Comparison of ENCODE assay signal across 15 mouse cellular contexts in the genomic region with DNA sequence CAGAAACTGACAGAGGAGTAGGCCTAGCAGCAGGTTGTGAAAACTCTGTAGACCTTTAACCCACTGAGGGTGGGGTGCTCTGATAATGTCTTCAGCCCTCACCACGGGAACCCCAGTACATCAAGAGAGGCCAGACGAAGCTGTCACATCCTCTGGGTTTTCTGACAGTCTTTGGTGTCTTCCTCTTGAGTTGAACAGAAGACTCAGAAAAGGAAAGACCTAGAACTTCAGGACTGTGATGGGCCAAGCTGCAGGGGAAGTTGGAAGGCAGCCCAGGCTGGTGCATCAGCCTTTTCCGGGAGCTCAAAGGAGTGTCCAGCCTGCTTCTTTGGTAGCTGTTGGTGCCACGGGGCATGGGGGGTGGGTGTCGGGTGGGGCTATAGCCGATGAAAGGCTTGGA. TPM values are rescaled to one million over a fixed set of nuclear protein-coding genes. Genes with fewer than 3 reads are reported as not detected.
A peak's percentile ranks its signal among the peaks of the same experiment; 100 is the strongest.
DNase-seq lines count a peak whose midpoint lies in the region; TF ChIP-seq lines count a peak whose summit lies in the region.
"Had no signal": no experiment of that assay in that cellular context is flagged by ENCODE, and none has a peak within 500 bp of the region (broad histone marks: within the 10 kb centered on the region; RNA-seq: fewer than 3 reads in every experiment).

No protein-coding gene starts in this region.

- peaks cover 18% of the 10 kb centered on the region; the same call in 1 of the 2 replicates for H3K4me1 ChIP-seq in spleen, adult 2 months (ENCODE audit: control insufficient read depth, insufficient read depth, insufficient read length)
- H3K4me1 ChIP-seq: hindbrain, embryonic 15.5 days had no signal

- H3K27ac ChIP-seq in spleen, adult 2 months (ENCODE audit: insufficient read depth, low read length): peak overlapping the region; percentile 5; the same call in 1 of the 2 replicates
- no peak overlapping the region for H3K27ac ChIP-seq in layer of hippocampus, adult 2 months
- H3K27ac ChIP-seq: heart, embryonic 15.5 days; hindbrain, embryonic 15.5 days; kidney, embryonic 15.5 days; limb, embryonic 12.5 days had no signal

- TF ChIP-seq CTCF in spleen, adult 2 months (IDR thresholded peaks at IDR 0.05; ENCODE audit: extremely low read depth, insufficient read depth, insufficient read length, insufficient replicate concordance): no peak
- no peak for TF ChIP-seq CTCF in layer of hippocampus, adult 2 months (conservative IDR thresholded peaks at IDR 0.05)

- no peak for TF ChIP-seq POLR2A in spleen, adult 2 months (IDR thresholded peaks at IDR 0.05; ENCODE audit: low read depth, low read length)

- DNase-seq in adrenal gland, postnatal 14 days: peak; percentile 57
- DNase-seq in adrenal gland, postnatal 4 days (ENCODE audit: low spot score in 2 of 2): no peak
- DNase-seq in spleen, adult 2 months (ENCODE audit: low read depth in 1 of 2, low spot score in 2 of 2): no peak
- DNase-seq in spleen, adult 12 weeks (ENCODE audit: low spot score): no peak
- DNase-seq in cerebellum, postnatal 25 days: peak; percentile 76 to 78
- DNase-seq in natural killer cell, adult 2 months (ENCODE audit: low spot score in 2 of 2): peak; percentile 50 to 61
- DNase-seq in urinary bladder, postnatal 36 days (ENCODE audit: low spot score in 2 of 2): no peak
- no peak for DNase-seq in layer of hippocampus, adult 2 months (ENCODE audit: low spot score in 2 of 2)
- DNase-seq: liver, postnatal 0 days had no signal

- H3K36me3 ChIP-seq in spleen, adult 2 months (ENCODE audit: control insufficient read depth, insufficient read depth, low read length): peaks cover 22% of the 10 kb centered on the region
- H3K36me3 ChIP-seq: hindbrain, embryonic 15.5 days had no signal

- H3K4me3 ChIP-seq in spleen, adult 2 months (ENCODE audit: extremely low read depth, insufficient read depth, insufficient read length): no peak overlapping the region
- no peak overlapping the region for H3K4me3 ChIP-seq in layer of hippocampus, adult 2 months
- H3K4me3 ChIP-seq: erythroblast, embryonic 14.5 days; heart, embryonic 15.5 days; hindbrain, embryonic 15.5 days; kidney, embryonic 15.5 days; limb, embryonic 12.5 days had no signal

- no peaks in the 10 kb centered on the region for H3K27me3 ChIP-seq in spleen, adult 2 months (ENCODE audit: control insufficient read depth, insufficient read depth, low read length)
- H3K27me3 ChIP-seq: heart, embryonic 15.5 days; Patski had no signal

- 40% methylated on average over 6 of the region's 6 CpGs for WGBS in spleen, adult 2 months

RNA-seq across cellular contexts. Expression of a gene that starts 6.5 kb away (rescaled TPM):
- 8.5 and 11.8 TPM in 2 replicates for total RNA-seq in adrenal gland, postnatal 14 days (2021)
- total RNA-seq in adrenal gland, postnatal 4 days (2021): 1 to 10 TPM; 6.0 to 7.9 TPM
- polyA plus RNA-seq in spleen, adult 2 months (2012; rRNA removed): 10.9 and 19.4 TPM in 2 replicates
- total RNA-seq in layer of hippocampus, adult 2 months (2021): 10 to 100 TPM; 20.5 to 24.5 TPM

RNA-seq across cellular contexts. Expression of a gene that starts 53.4 kb away (rescaled TPM):
- total RNA-seq in adrenal gland, postnatal 14 days (2021): 80.2 and 97.3 TPM in 2 replicates
- 10 to 100 TPM; 88.1 to 98.9 TPM for total RNA-seq in adrenal gland, postnatal 4 days (2021)
- 63.5 and 68.4 TPM in 2 replicates for polyA plus RNA-seq in spleen, adult 2 months (2012; rRNA removed)
- total RNA-seq in layer of hippocampus, adult 2 months (2021): 10 to 100 TPM; 23.6 to 36.0 TPM

Comparison
In these comparisons a context has a peak if more than half of its experiments do, and no peak if none do; other contexts are left out.
1. DNase-seq: peak in adrenal gland, postnatal 14 days (single experiment), cerebellum, postnatal 25 days (2 of 2) and natural killer cell, adult 2 months (2 of 2); none in adrenal gland, postnatal 4 days (0 of 2), spleen, adult 2 months (0 of 2), spleen, adult 12 weeks (single experiment), urinary bladder, postnatal 36 days (0 of 2) and layer of hippocampus, adult 2 months (0 of 2).